Mouse (Mus musculus) CH12.LX (cell line): Measurements from ENCODE around the gene Dennd1a.

Source experiments
- EP300 ChIP-seq: IDR thresholded peaks from 2 replicates; pipeline ENCODE4 v1.6.1; 2011; ENCODE audit warnings: low read length, improper control_type of control experiment
- ETS1 ChIP-seq: conservative IDR thresholded peaks from 2 replicates; pipeline ENCODE4 v1.6.1; 2012; ENCODE audit warnings: low read depth, mild to moderate bottlenecking, inconsistent platforms, low read length, improper control_type of control experiment, moderate library complexity
- JUND ChIP-seq: conservative IDR thresholded peaks from 2 replicates; pipeline ENCODE4 v1.6.1; 2011; ENCODE audit warnings: low read depth, low read length, improper control_type of control experiment
- MAFK ChIP-seq: IDR thresholded peaks from 2 replicates; pipeline ENCODE4 v1.6.1; 2011; ENCODE audit warnings: low read length, improper control_type of control experiment; ENCODE audit not compliant: insufficient replicate concordance
- RAD21 ChIP-seq: IDR thresholded peaks from 2 replicates; pipeline ENCODE4 v1.6.1; 2011; ENCODE audit warnings: low read depth, mild to moderate bottlenecking, low read length, improper control_type of control experiment, moderate library complexity
- SMC3 ChIP-seq: IDR thresholded peaks from 2 replicates; pipeline ENCODE4 v1.6.1; 2011; ENCODE audit warnings: low read depth, low read length, improper control_type of control experiment

DNA sequence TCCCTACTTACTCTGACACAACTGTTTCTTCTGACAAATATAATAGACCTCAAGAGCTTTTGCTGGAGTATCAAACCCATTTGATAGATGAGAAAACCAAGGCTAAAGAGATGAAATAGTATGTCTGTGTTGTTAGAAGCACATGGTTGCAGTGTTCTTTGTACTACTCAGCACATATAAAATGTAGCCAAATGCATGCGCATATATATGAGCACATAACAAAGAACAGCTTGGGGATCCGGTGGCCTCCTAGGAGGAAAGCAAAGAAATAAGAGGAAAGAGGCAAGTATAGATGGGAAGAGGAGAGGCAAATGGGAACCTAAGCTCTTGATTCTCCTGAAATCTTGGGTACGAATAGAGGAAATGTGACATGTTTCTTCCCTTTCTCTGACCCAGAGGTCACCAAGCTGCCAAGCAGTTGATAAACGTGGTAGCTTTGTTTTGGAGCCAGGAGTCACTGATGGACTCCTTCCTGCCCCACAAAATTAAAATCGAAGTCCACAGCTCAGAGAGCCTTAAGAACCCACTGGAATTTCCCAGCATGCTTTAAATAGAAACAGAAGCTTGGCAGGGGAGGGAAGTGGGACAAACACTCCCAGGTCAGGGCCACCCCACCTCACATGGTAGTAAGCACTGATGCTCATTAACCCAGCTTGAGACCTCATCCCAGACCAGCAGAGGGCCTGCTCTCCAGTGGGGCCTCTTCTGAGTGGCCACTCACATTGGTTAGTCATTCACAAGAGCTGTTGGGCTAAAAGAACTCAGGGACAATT, 317.3 kb downstream of the Dennd1a start:
- TF ChIP-seq ETS1 (no peak), RAD21 (no peak), MAFK (no peak), SMC3 (no peak), EP300 (no peak), JUND (no peak)
